Mouse (Mus musculus) hindbrain, embryonic 11.5 days (tissue): ENCODE measurements around the gene Ptgis. TPM values are rescaled to one million over a fixed set of nuclear protein-coding genes. Genes with fewer than 3 reads are reported as not detected.

Experiments used
- ATAC-seq: fragments of 200-750 bp; cut with Nextera tagmentation; 2 replicates; pipeline ENCODE4 v1.8.0; 2017; ENCODE audit warnings: mild to moderate bottlenecking, moderate TSS enrichment, moderate library complexity; ENCODE audit not compliant: low FRiP score
- DNase-seq: peaks from one replicate; pipeline ENCODE4 v3.0.0-alpha.2; 2015; ENCODE audit warnings: low spot score
- H3K27ac ChIP-seq: fragments of 300-500 bp; sonication (generic); 2 replicates; pipeline ENCODE4 v1.5.1; 2014; ENCODE audit warnings: mild to moderate bottlenecking, low read depth, low read length
- H3K27me3 ChIP-seq: fragments of 300-500 bp; sonication (generic); 2 replicates; pipeline ENCODE4 v1.6.1; 2014; ENCODE audit warnings: mild to moderate bottlenecking, low read length, moderate library complexity, mixed read lengths; ENCODE audit not compliant: control insufficient read depth, insufficient read depth
- H3K36me3 ChIP-seq: fragments of 300-500 bp; sonication (generic); 2 replicates; pipeline ENCODE4 v1.6.1; 2014; ENCODE audit warnings: mild to moderate bottlenecking, low read length, moderate library complexity, mixed read lengths; ENCODE audit not compliant: control insufficient read depth, insufficient read depth
- H3K4me1 ChIP-seq: fragments of 300-500 bp; sonication (generic); replicated peaks from 2 replicates; pipeline ENCODE4 v1.6.1; 2014; ENCODE audit warnings: low read length, mixed read lengths; ENCODE audit not compliant: control insufficient read depth, insufficient read depth
- H3K4me2 ChIP-seq: fragments of 300-500 bp; sonication (generic); replicated peaks from 2 replicates; pipeline ENCODE4 v1.6.1; 2014; ENCODE audit warnings: mild to moderate bottlenecking, low read depth, low read length
- H3K4me3 ChIP-seq: fragments of 300-500 bp; sonication (generic); 2 replicates; pipeline ENCODE4 v1.5.1; 2014; ENCODE audit warnings: low read depth, low read length
- H3K9ac ChIP-seq: fragments of 300-500 bp; sonication (generic); 2 replicates; pipeline ENCODE4 v1.6.1; 2014; ENCODE audit warnings: low read depth, low read length
- H3K9me3 ChIP-seq: fragments of 300-500 bp; sonication (generic); 2 replicates; pipeline ENCODE4 v1.6.1; 2016; ENCODE audit warnings: low read length; ENCODE audit not compliant: control insufficient read depth
- WGBS: fragments of 180-500 bp; shearing (Covaris S2); extraction: QIAGEN DNeasy Blood & Tissue Kit; methylation state at CpG from one replicate; pipeline ENCODE4 v1.1.7; 2014; 5-methylcytosine and 5-hydroxymethylcytosine counted together
- polyA plus RNA-seq: library from polyadenylated mRNA; unstranded; fragments of >200 nt; fragmentation: Nextera tagmentation; extraction: Ambion mirVana; gene quantifications from 2 replicates; pipeline ENCODE4 v1.2.1, GENCODE M21; 2014

Ptgis gene
- polyA plus RNA-seq, 1 experiment from 2014 or later, result 7.4 TPM

DNA sequence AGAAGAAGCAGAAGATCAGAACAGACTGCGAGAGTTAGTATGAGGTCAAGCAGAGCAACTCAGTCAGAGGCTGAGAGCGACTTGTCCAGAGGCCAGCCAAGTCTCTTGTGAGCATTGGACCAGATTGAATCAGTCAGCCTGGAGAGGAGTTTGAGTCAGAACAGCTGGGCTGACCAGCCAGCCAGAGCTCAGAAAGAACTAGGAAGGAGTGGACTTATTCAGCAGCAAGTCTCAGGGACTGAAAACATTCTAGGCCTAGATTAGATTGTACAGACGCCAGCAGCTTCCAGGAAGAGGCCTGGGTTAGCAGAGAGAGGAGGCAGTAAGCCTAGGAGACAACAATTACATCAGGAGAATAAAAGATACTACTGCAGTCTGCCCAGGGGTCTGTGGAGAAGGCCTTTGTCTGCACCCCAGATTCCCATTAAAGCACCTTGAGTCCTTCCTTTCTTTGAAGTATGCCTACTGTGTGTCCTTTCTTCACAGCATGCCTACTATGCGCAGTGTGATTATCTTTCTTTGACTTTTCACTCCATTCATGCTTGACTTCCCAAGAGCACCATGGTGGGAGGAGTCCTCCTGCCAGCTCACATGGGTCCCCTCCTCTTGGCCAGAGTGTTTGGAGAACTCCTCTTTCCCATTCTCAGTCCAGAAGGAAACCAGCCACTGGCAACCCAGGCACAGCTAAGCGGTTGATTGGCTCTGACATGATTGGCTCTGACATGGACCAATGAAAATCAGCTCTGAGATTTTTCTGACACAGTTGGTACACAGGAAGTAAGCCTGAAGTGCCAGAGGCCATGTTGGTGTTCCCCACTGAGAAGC is 67.1 kb downstream of the Ptgis start:
- no peak overlapping the region for H3K4me2 ChIP-seq
- no peak overlapping the region for H3K9ac ChIP-seq
- H3K4me1 ChIP-seq, result no peaks in the 10 kb centered on the region
- WGBS, result 76% methylated on average over 5 of the region's 5 CpGs
- ATAC-seq (no peak), DNase-seq (no peak)
- H3K27ac ChIP-seq, result no peak overlapping the region
- no peaks in the 10 kb centered on the region for H3K27me3 ChIP-seq
- no peaks in the 10 kb centered on the region for H3K9me3 ChIP-seq
- H3K36me3 ChIP-seq, result no peaks in the 10 kb centered on the region
- no peak overlapping the region for H3K4me3 ChIP-seq

DNA sequence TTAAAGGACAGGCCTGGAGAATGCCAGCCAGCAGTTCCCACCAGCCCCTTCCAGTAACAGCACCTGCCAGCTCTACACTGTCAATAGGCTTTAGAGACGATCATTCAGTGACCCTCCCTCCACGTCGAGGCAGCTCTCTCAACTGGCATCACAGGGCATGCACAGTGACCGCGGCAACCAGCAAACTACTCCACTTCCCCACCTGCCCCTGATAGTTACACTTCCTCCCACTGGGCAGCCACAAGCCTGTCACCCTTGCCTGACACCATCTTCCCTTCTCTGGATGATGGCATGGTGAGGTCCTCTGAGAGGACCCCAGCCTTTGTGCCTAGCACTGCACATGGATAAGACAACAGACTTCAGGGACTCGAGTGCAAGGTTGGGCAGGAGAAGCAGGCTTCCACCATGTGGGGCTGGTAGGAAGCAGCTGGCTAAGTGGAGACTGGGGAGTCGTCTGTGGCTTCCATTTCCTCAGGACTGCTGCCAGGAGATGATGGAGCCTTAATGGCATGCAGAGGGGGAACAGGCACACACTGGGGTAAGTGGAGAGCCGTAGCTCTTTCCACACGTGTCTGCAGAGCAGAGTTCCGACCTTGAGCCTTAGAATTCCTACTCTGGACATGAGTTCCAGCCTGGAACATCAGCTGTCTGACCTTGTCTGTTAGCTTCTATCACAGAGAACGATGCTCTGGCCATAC is 72.7 kb downstream of the Ptgis start:
- WGBS, result 73% methylated on average over 11 of the region's 11 CpGs
- DNase-seq (no peak), ATAC-seq (no peak)
- Histone ChIP-seq H3K27ac (no peak overlapping the region), H3K27me3 (no peaks in the 10 kb centered on the region), H3K9ac (no peak overlapping the region), H3K4me2 (no peak overlapping the region), H3K4me1 (no peaks in the 10 kb centered on the region), H3K9me3 (no peaks in the 10 kb centered on the region), H3K4me3 (no peak overlapping the region), H3K36me3 (no peaks in the 10 kb centered on the region)

DNA sequence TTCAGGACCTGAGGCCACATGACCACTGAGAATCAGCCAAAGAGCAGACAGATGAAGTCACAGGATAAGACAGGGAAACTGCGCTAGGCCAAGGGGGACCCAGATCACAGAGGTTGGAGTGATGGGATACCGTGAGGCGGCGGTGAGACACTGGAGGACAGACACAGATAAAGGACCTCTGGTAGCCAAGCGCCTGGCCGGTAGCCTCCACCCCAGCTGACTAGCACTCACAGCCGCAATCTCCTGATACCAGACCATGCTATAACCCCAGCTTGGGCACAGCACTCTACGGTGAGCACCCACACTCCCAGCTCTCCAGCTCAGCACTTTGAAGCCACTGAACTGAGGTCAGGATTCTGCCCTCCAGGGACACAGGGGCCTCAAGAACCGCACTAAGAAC is 76.8 kb downstream of the Ptgis start:
- Histone ChIP-seq H3K4me3 (no peak overlapping the region), H3K36me3 (no peaks in the 10 kb centered on the region), H3K9me3 (no peaks in the 10 kb centered on the region), H3K27me3 (no peaks in the 10 kb centered on the region), H3K9ac (no peak overlapping the region), H3K4me2 (no peak overlapping the region), H3K4me1 (no peaks in the 10 kb centered on the region), H3K27ac (no peak overlapping the region)
- ATAC-seq (no peak), DNase-seq (no peak)
- 87% methylated on average over 9 of the region's 9 CpGs for WGBS

DNA sequence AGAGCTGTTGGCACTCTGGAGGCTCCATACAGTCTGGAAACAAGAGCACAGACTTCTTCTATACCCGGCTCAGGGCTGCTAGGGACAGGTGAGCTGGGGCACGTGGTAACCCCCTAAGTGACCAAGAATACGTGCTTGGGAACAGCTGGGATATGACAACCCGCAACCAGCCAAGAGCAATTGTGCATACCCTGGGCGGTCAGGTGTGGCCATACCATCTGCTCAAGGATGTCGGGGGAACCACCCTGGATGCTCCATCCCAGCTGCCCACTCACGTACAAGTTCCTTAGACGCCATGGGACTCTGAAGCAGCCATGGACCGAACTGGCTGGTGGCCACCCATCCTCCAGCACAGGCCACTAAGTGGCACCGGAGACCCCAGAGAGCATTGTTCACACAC is 77.3 kb downstream of the Ptgis start:
- Histone ChIP-seq H3K9me3 (no peaks in the 10 kb centered on the region), H3K36me3 (no peaks in the 10 kb centered on the region), H3K4me3 (no peak overlapping the region), H3K27ac (no peak overlapping the region), H3K4me1 (no peaks in the 10 kb centered on the region), H3K4me2 (no peak overlapping the region), H3K27me3 (no peaks in the 10 kb centered on the region), H3K9ac (no peak overlapping the region)
- no peak for DNase-seq
- 91% methylated on average over 10 of the region's 10 CpGs for WGBS
- no peak for ATAC-seq

DNA sequence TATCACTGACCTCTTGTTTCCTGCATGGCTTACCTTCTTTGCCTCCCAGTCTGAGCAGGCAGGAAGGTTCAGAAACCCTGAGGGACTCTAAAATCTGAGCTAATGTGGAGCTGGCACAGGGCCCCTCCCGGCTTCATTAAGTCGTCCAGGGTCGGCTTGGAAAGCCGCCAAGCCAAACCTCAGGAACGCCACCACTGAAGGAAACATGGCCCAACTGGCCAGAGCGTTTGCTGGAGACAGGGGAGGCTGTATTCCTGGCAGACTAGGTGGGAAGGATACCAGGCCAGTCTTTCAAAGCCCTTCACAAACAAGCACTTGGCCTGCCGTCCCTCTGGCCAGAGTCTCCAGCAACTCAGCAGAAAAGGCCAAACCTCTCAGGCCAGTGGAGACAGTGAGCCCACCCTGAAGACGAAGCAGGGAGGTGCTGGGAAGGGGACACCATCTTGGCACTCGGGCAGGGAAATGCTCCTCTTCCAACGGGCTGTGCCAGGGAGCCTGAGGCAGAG is 77.8 kb downstream of the Ptgis start:
- no peak overlapping the region for H3K4me3 ChIP-seq
- no peaks in the 10 kb centered on the region for H3K27me3 ChIP-seq
- no peaks in the 10 kb centered on the region for H3K9me3 ChIP-seq
- ATAC-seq (no peak), DNase-seq (no peak)
- H3K9ac ChIP-seq, result no peak overlapping the region
- H3K4me1 ChIP-seq, result no peaks in the 10 kb centered on the region
- H3K27ac ChIP-seq, result no peak overlapping the region
- no peaks in the 10 kb centered on the region for H3K36me3 ChIP-seq
- H3K4me2 ChIP-seq, result no peak overlapping the region
- WGBS, result 84% methylated on average over 10 of the region's 10 CpGs

DNA sequence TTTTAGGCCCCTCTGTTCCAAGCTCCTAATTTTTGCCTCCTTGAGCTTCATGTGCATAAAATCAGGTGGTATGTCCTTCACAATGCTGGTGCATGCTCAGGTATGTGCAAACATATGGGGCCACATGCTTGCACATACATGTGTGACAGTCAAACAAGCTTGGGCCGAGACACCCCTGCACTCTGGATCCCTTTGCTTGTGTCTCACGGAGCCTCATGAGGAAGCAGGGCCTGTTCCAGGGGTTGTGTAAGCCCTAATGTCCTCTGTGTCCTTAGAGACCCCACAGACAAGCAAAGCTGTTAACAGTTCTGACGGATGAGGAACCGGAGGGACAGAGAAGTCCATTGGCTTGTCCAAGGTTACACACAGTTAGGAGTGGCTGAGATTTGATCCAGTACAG is 80.7 kb downstream of the Ptgis start:
- no peak for DNase-seq
- H3K36me3 ChIP-seq, result no peaks in the 10 kb centered on the region
- 0 out of 2 replicates have a peak, but pooled peaks cover 3% of the 10 kb centered on the region for H3K4me1 ChIP-seq
- no peaks in the 10 kb centered on the region for H3K27me3 ChIP-seq
- H3K4me3 ChIP-seq, result no peak overlapping the region
- 90% methylated on average over 4 of the region's 4 CpGs for WGBS
- no peak overlapping the region for H3K27ac ChIP-seq
- no peaks in the 10 kb centered on the region for H3K9me3 ChIP-seq
- no peak overlapping the region for H3K9ac ChIP-seq
- no peak overlapping the region for H3K4me2 ChIP-seq
- no peak for ATAC-seq

DNA sequence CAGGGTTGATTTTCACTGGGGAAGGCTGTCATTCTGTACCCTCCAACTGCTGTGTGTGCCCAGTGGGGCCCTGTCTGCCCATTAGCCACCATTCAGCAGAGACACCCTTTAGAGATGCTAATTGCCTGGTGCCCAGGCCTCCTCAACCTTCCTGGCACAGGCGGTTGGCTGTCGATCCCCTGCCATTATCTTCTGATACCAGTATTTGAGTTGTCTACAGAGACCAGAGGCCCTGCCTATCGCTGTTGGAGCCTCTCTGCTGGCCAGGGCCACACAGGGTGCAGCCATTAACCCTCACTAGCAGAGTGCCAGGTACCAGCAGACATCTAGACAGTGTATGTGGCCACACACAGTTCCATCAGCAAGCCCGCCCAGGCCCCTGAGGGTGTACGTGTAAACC is 81.6 kb downstream of the Ptgis start:
- H3K36me3 ChIP-seq, result no peaks in the 10 kb centered on the region
- WGBS, result 87% methylated on average over 5 of the region's 5 CpGs
- 0 out of 2 replicates have a peak, but pooled peaks cover 3% of the 10 kb centered on the region for H3K4me1 ChIP-seq
- no peaks in the 10 kb centered on the region for H3K9me3 ChIP-seq
- no peaks in the 10 kb centered on the region for H3K27me3 ChIP-seq
- H3K27ac ChIP-seq, result no peak overlapping the region
- no peak overlapping the region for H3K4me2 ChIP-seq
- H3K9ac ChIP-seq, result no peak overlapping the region
- ATAC-seq (no peak), DNase-seq (no peak)
- H3K4me3 ChIP-seq, result no peak overlapping the region

DNA sequence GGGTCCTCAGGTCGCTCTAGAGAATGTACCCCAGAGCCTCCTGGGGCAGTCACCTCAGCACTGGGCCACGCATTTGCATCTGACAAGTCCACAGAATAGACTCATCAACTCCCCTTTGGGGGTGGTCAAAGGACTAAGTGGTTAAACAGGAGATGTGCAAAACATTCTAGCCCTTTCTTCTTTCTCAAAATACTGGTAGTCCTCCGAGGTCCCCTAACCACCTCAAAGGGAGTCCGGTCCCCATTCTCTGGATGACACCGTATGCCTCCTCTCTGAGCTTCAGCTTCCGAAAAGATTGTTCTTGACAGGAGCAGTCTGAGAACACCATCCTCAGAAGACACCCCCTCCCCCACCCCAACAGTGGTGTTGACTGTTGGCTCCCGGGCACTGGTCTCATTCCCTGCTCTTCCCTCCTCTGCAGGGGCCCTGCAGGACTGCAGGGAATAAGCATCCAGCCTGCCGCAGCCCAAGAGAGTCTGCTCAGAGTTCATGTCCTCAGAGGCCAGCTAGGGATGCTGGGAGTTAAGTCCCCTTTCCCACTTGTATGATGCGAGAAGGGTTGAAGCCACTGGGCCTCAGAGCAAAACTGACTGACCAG is 84.2 kb downstream of the Ptgis start:
- ATAC-seq (no peak), DNase-seq (no peak)
- no peaks in the 10 kb centered on the region for H3K36me3 ChIP-seq
- H3K27ac ChIP-seq, result no peak overlapping the region
- no peaks in the 10 kb centered on the region for H3K9me3 ChIP-seq
- H3K9ac ChIP-seq, result no peak overlapping the region
- 0 out of 2 replicates have a peak, but pooled peaks cover 3% of the 10 kb centered on the region for H3K4me1 ChIP-seq
- no peak overlapping the region for H3K4me2 ChIP-seq
- 39% methylated on average over 9 of the region's 9 CpGs for WGBS
- no peak overlapping the region for H3K4me3 ChIP-seq
- H3K27me3 ChIP-seq, result no peaks in the 10 kb centered on the region
